Mouse (Mus musculus) heart, adult 2 months (tissue): ENCODE measurements around the gene Cabin1. TPM values are rescaled to one million over a fixed set of nuclear protein-coding genes. Genes with fewer than 3 reads are reported as not detected.

Source experiments
- DNase-seq, 2 experiments: peaks; one replicate each; pipeline ENCODE4 v3.0.0; 2021
- H3K27ac ChIP-seq: fragments of 200-600 bp; 2 replicates; pipeline ENCODE4 v1.8.1; 2022
- H3K27me3 ChIP-seq: fragments of 200-500 bp; 2 replicates; pipeline ENCODE4 v1.6.1; 2012; ENCODE audit warnings: mild to moderate bottlenecking, low read length, inconsistent platforms, mixed read lengths; ENCODE audit not compliant: control insufficient read depth, insufficient read depth
- H3K36me3 ChIP-seq: fragments of 200-500 bp; 2 replicates; pipeline ENCODE4 v1.6.1; 2012; ENCODE audit warnings: low read length, inconsistent platforms; ENCODE audit not compliant: control insufficient read depth, insufficient read depth
- H3K4me1 ChIP-seq: fragments of 200-500 bp; 2 replicates; pipeline ENCODE4 v1.6.1; 2011; ENCODE audit warnings: low read length; ENCODE audit not compliant: control insufficient read depth, insufficient read depth
- H3K4me3 ChIP-seq: fragments of 200-600 bp; 2 replicates; pipeline ENCODE4 v1.8.1; 2022
- H3K79me2 ChIP-seq: fragments of 200-500 bp; replicated peaks from 2 replicates; pipeline ENCODE4 v1.6.1; 2012; ENCODE audit warnings: mild to moderate bottlenecking, inconsistent platforms, low read length, moderate library complexity, mixed read lengths; ENCODE audit not compliant: control insufficient read depth, insufficient read depth
- H3K9ac ChIP-seq: fragments of 200-500 bp; 2 replicates; pipeline ENCODE4 v1.6.1; 2012; ENCODE audit warnings: low read depth, mild to moderate bottlenecking, control low read depth, inconsistent platforms, low read length, mixed read lengths
- CTCF ChIP-seq: fragments of 200-600 bp; IDR thresholded peaks from 2 replicates; pipeline ENCODE4 v1.8.1; 2022; ENCODE audit warnings: antibody characterized with exemption, mild to moderate bottlenecking, moderate library complexity
- EP300 ChIP-seq: fragments of 200-500 bp; IDR thresholded peaks from 2 replicates; pipeline ENCODE4 v1.6.1; 2011; ENCODE audit warnings: low read depth, low read length, control low read depth; ENCODE audit not compliant: insufficient read depth
- POLR2A ChIP-seq: fragments of 200-500 bp; IDR thresholded peaks from 2 replicates; pipeline ENCODE4 v1.6.1; 2011; ENCODE audit warnings: mild to moderate bottlenecking, low read depth, low read length, control low read depth; ENCODE audit not compliant: insufficient read depth
- WGBS: fragments of 180-500 bp; shearing (Covaris S2); methylation state at CpG from one replicate; pipeline ENCODE4 v1.1.7; 2018; 5-methylcytosine and 5-hydroxymethylcytosine counted together
- intact Hi-C: fragments of 180-260 bp; cut with DNase I; formaldehyde crosslinking; loops from one replicate; pipeline ENCODE4 v1.15.1; 2025
- polyA plus RNA-seq: library from polyadenylated mRNA; depleted of rRNA; stranded (reverse); fragments of >200 nt; gene quantifications from 2 replicates; pipeline ENCODE4 v1.2.3, GENCODE M21; 2012
- total RNA-seq, 2 experiments: library from RNA; stranded (reverse); gene quantifications; 2 replicates each; pipeline ENCODE4 v1.2.3; 2021

Gene Cabin1
- total and polyA plus RNA-seq, 3 experiments: 13.6 to 19.9 (median 17.9) TPM

- Histone ChIP-seq H3K36me3 (no peaks in the 10 kb centered on the region), H3K9ac (no peak overlapping the region), H3K79me2 (no peaks in the 10 kb centered on the region), H3K4me1 (peaks cover 10% of the 10 kb centered on the region), H3K27ac (no peak overlapping the region), H3K27me3 (no peaks in the 10 kb centered on the region), H3K4me3 (no peak overlapping the region)
- intact Hi-C loops: no loop called here
- DNase-seq: no peak
- WGBS: 97% methylated on average over 1 of the region's 1 CpGs
- no peak for TF ChIP-seq POLR2A
- TF ChIP-seq CTCF: no peak
Measured at GRCm38 (mm10) chr10:75669936-75670335, 94.2 kb downstream of the Cabin1 start.

- DNase-seq: peak in 1 of 2 experiments; percentile 88
- peak overlapping the region; percentile 87 for H3K9ac ChIP-seq
- H3K4me1 ChIP-seq: peaks cover 10% of the 10 kb centered on the region
- peak overlapping the region; percentile 80 for H3K27ac ChIP-seq
- H3K36me3 ChIP-seq: no peaks in the 10 kb centered on the region
- peak; percentile 27; the same call in 1 of the 2 replicates for TF ChIP-seq POLR2A
- no peak for TF ChIP-seq EP300
- TF ChIP-seq CTCF: peak; percentile 7; the same call in 1 of the 2 replicates
- no peaks in the 10 kb centered on the region for H3K79me2 ChIP-seq
- WGBS: under 1% methylated on average over 23 of the region's 23 CpGs
- intact Hi-C loops: no loop called here
- H3K4me3 ChIP-seq: peak overlapping the region; percentile 74
- H3K27me3 ChIP-seq: no peaks in the 10 kb centered on the region
Measured at GRCm38 (mm10) chr10:75667911-75668270, 96.2 kb downstream of the Cabin1 start.

- peak; percentile 87 for DNase-seq
- WGBS: 1% methylated on average over 63 of the region's 63 CpGs
- intact Hi-C loops: no loop called here
Measured at GRCm38 (mm10) chr10:75667115-75667910, 96.8 kb downstream of the Cabin1 start.

GRCm38 (mm10) chr10:75666451-75667030 is 97.6 kb downstream of the Cabin1 start:
- peak overlapping the region; percentile 87 for H3K9ac ChIP-seq
- no peak for TF ChIP-seq EP300
- no peak for TF ChIP-seq POLR2A
- no peak for TF ChIP-seq CTCF
- DNase-seq: no peak
- 34% methylated on average over 4 of the region's 4 CpGs for WGBS
- H3K36me3 ChIP-seq: no peaks in the 10 kb centered on the region
- intact Hi-C loops: no loop called here
- H3K79me2 ChIP-seq: no peaks in the 10 kb centered on the region
- peak overlapping the region; percentile 80; the same call in 1 of the 2 replicates for H3K27ac ChIP-seq
- peak overlapping the region; percentile 74 for H3K4me3 ChIP-seq
- H3K4me1 ChIP-seq: peaks cover 10% of the 10 kb centered on the region
- no peaks in the 10 kb centered on the region for H3K27me3 ChIP-seq

More at GRCm38 (mm10) chr10:75667115-75667910, 96.8 kb downstream of the Cabin1 start:
- Histone ChIP-seq H3K4me1 (peaks cover 10% of the 10 kb centered on the region), H3K4me3 (peak overlapping the region; percentile 74), H3K27ac (peak overlapping the region; percentile 80), H3K27me3 (no peaks in the 10 kb centered on the region), H3K79me2 (no peaks in the 10 kb centered on the region), H3K9ac (peak overlapping the region; percentile 87), H3K36me3 (no peaks in the 10 kb centered on the region)
- TF ChIP-seq CTCF (no peak), EP300 (no peak), POLR2A (no peak)

GRCm38 (mm10) chr10:75664673-75665270 is 99.4 kb downstream of the Cabin1 start:
- H3K27ac ChIP-seq: no peak overlapping the region
- H3K79me2 ChIP-seq: no peaks in the 10 kb centered on the region
- no peak overlapping the region for H3K4me3 ChIP-seq
- no peaks in the 10 kb centered on the region for H3K27me3 ChIP-seq
- intact Hi-C loops: no loop called here
- no peak for DNase-seq
- peaks cover 10% of the 10 kb centered on the region for H3K4me1 ChIP-seq
- H3K9ac ChIP-seq: no peak overlapping the region
- no peak for TF ChIP-seq POLR2A
- TF ChIP-seq EP300: no peak
- no peak for TF ChIP-seq CTCF
- WGBS: 91% methylated on average over 6 of the region's 6 CpGs
- H3K36me3 ChIP-seq: no peaks in the 10 kb centered on the region

- WGBS: 84% methylated on average over 4 of the region's 4 CpGs
- DNase-seq: no peak
- intact Hi-C loops: no loop called here
Measured at GRCm38 (mm10) chr10:75662575-75662974, 101.6 kb downstream of the Cabin1 start.

More at GRCm38 (mm10) chr10:75662575-75662974, 101.6 kb downstream of the Cabin1 start:
- H3K79me2 ChIP-seq: no peaks in the 10 kb centered on the region
- peaks cover 7% of the 10 kb centered on the region for H3K4me1 ChIP-seq
- no peak overlapping the region for H3K4me3 ChIP-seq
- H3K9ac ChIP-seq: no peak overlapping the region
- TF ChIP-seq CTCF: no peak
- TF ChIP-seq POLR2A: no peak
- no peak for TF ChIP-seq EP300
- no peak overlapping the region for H3K27ac ChIP-seq
- no peaks in the 10 kb centered on the region for H3K36me3 ChIP-seq
- H3K27me3 ChIP-seq: no peaks in the 10 kb centered on the region
